Mouse (Mus musculus) olfactory bulb, adult 2 months (tissue): Measurements from ENCODE around the gene Crybg1.

Source experiments
- CTCF ChIP-seq: fragments of 200-500 bp; IDR thresholded peaks from 2 replicates; pipeline ENCODE4 v1.5.1; 2012; ENCODE audit warnings: low read depth, mild to moderate bottlenecking, low read length, moderate library complexity; ENCODE audit not compliant: insufficient read depth
- POLR2A ChIP-seq: fragments of 200-500 bp; IDR thresholded peaks from 2 replicates; pipeline ENCODE4 v1.6.1; 2012; ENCODE audit warnings: mild to moderate bottlenecking, low read depth, low read length, moderate library complexity; ENCODE audit not compliant: insufficient read depth

DNA sequence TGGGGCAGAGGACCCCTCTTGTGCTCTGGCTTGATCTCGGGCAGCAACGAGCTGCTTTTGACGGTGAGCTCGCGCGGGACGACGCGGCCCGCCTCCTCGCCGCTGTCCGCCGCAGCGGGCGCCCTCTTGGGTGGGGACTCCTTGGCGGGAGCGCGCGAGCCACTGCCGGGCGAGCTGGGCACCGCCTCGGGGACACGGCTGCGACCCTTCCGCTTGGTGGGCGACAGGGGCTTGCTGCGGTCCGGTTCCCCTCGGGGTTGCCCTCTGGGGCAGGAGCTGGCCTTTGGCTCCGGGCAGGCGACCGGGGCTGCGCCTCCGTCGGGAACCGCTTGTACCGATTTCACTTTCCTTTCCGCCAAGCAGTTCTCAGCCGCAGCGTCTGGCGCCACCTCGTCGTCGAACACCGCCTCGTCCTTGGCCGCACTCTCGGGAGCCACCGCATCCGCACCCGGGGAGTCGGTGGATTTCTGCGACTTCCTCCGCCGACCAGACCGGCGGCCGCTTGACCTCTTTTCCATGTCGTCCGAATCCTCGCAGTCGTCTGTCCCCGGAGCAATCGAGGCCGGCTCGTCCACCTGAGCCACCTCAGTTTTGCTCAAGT, 145.0 kb downstream of the Crybg1 start:
- no peak for TF ChIP-seq CTCF
- TF ChIP-seq POLR2A = no peak
